Mouse (Mus musculus): ENCODE results near the gene Hes3. TPM values are rescaled to one million over a fixed set of nuclear protein-coding genes. Genes with fewer than 3 reads are reported as not detected.

Hes3 gene
- polyA plus RNA-seq, 1 experiment from 2014 or later, result not detected

DNA sequence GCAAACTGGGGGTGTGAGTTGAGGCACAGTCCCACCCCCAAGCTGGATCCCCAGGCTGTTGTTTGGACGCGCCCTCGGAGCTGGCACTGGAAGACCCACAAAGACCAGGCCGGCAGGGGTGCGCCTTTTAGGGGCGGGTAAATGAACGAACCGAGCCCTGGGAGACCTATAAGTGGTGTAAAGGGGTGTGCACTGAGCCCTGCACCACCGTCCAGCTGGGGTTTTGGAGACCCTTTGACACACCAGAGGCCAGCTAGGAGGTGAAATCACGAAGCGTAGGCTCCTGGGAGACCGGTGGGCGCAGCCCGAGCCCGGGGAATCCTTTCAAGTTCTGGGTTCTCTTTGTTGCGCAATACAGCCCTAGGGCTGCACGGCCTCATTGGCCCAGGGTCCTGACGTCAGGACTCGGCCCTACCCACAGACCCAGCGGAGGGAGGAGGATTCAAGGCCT, 16.8 kb downstream of the Hes3 start:
- WGBS, result 3% methylated on average over 20 of the region's 20 CpGs
- Histone ChIP-seq H3K4me2 (peak overlapping the region; percentile 99), H3K36me3 (0 out of 2 replicates have a peak, but pooled peaks cover 1% of the 10 kb centered on the region), H3K27me3 (peaks cover 20% of the 10 kb centered on the region), H3K9me3 (replicated peaks) (no peaks in the 10 kb centered on the region), H3K27ac (peak overlapping the region; percentile 90), H3K4me3 (replicated peaks) (peak overlapping the region; percentile 71), H3K4me1 (peaks cover 53% of the 10 kb centered on the region), H3K9ac (peak overlapping the region; percentile 68)
- peak; percentile 34; the same call in 1 of the 2 replicates for ATAC-seq (replicated peaks; ENCODE audit: low FRiP score)

DNA sequence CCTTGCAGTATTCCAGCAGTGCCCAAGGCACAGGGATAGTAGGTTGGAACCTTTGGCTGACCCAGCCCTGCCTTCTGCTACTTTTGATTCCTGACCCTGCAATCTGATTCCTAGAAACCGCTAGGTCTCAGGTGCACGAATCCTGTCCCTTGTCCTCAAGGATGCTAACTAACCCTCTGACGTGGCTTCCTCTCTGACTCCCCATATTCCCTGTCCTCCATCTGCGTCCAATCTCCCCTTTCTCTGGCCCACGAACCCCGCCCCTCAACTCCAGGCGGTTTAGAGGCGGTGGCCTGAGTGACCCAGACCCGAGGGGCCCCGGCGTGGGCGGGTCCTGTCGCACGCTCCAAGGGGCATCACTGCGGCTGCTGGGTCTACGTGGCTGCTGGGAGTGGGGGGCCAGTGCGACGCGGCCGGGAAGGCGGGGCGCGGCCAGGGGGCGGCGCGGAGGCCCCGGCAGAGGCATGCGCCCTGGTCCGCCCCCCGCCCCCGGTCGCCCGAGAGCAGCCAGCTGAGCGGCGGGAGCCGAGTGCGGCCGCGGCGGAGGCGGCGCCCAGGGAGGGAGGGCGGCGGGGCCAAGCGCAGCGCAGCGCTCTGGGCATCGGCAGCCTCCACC, 17.7 kb downstream of the Hes3 start, which contains the start of gene Gpr153:
TSS of gene Gpr153 (plus strand) at position 612 of the 616 bp plus-strand sequence.
- Histone ChIP-seq H3K4me3 (replicated peaks) (peak within 1 kb of the TSS; percentile 71), H3K4me2 (peak within 1 kb of the TSS; percentile 99), H3K4me1 (peaks cover 53% of the 10 kb centered on the region), H3K27me3 (peaks cover 16% of the 10 kb centered on the region), H3K36me3 (no peaks in the 10 kb centered on the region), H3K9ac (peak within 1 kb of the TSS; percentile 68), H3K9me3 (replicated peaks) (no peaks in the 10 kb centered on the region), H3K27ac (peak within 1 kb of the TSS; percentile 90)
- under 1% methylated on average over 48 of the region's 48 CpGs for WGBS
- ATAC-seq (replicated peaks; ENCODE audit: low FRiP score), result peak; percentile 79

DNA sequence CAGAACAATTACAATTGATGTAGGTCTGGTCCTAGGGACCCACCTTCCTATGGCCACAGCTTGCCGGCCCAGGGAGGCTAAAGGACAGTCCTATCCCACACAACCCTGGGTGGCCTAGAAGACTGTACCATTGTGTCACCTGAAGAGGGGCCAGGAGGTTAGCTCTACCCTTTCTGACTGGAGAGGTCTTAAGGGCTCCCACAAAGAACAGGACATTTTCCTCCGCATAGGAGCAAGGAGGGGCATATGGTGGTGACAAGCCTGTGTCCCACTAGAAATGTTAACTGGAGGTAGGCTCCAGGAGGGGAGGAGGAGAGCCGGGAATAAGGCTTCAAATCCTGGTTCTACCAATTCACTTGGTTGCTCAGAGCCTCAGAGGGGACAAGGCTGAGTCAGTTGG, 18.3 kb downstream of the Hes3 start:
- Histone ChIP-seq H3K4me1 (peaks cover 53% of the 10 kb centered on the region), H3K9ac (no peak overlapping the region), H3K4me3 (replicated peaks) (peak overlapping the region; percentile 71; the same call in 1 of the 2 replicates), H3K27me3 (peaks cover 16% of the 10 kb centered on the region), H3K4me2 (peak overlapping the region; percentile 99), H3K9me3 (replicated peaks) (no peaks in the 10 kb centered on the region), H3K36me3 (no peaks in the 10 kb centered on the region), H3K27ac (peak overlapping the region; percentile 90)
- ATAC-seq (replicated peaks; ENCODE audit: low FRiP score), result no peak
- WGBS, result 19% methylated on average over 3 of the region's 3 CpGs

DNA sequence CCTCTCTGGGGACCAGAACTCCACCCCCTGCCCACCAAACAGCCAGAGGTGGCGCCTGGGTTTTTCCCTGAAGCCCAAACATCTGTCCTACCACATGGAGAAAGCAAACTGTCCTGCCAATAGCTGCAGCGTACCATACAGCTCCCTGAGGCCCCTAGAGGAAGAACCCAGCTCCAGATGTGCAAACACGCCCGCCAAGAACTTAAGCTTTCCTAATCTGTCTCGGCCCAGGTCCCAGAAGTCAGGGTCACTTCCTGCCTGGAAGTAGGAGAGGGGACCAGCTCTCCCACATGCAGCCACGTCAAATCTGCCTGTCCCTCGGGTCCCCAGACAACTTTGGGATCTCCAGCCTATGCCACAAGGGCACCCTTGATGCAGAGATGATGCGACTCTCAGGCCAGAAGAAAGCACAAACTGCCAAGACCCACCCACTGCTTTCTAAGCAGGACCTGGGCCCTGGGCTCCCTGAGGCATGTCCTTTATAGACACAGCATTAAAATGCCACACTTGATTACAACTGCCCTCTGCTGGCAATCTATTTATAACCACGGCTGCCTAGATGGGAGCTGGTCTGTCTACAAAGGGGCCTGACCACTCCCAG, 18.9 kb downstream of the Hes3 start:
- Histone ChIP-seq H3K4me1 (peaks cover 56% of the 10 kb centered on the region), H3K4me3 (replicated peaks) (no peak overlapping the region), H3K27me3 (peaks cover 16% of the 10 kb centered on the region), H3K27ac (peak overlapping the region; percentile 90), H3K36me3 (no peaks in the 10 kb centered on the region), H3K9ac (no peak overlapping the region), H3K9me3 (replicated peaks) (no peaks in the 10 kb centered on the region), H3K4me2 (no peak overlapping the region)
- 23% methylated on average over 9 of the region's 9 CpGs for WGBS
- ATAC-seq (replicated peaks; ENCODE audit: low FRiP score), result 0 out of 2 replicates have a peak, but pooled peaks have one; percentile 9

DNA sequence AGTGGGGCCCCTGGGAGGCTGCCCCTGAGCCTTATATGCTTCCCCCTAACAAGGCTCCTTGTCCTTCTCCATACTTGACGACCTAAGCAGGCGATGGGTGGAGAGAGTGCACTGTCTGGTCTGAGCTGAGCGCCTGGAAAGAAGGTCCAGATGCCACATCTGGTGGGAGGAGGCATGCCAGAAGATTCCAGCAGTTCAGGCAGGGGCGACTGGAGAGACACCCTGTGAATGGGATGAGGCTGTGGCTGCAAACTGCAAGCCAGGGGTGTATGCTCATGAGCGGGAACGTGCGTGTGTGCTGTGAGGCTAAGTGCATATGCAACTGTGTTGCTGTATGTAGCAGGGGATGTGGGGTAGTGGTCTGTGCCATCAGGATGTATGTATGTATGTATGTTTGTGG, 19.5 kb downstream of the Hes3 start:
- ATAC-seq (replicated peaks; ENCODE audit: low FRiP score), result no peak
- 61% methylated on average over 7 of the region's 7 CpGs for WGBS
- Histone ChIP-seq H3K4me3 (replicated peaks) (no peak overlapping the region), H3K9me3 (replicated peaks) (no peaks in the 10 kb centered on the region), H3K9ac (no peak overlapping the region), H3K27me3 (peaks cover 16% of the 10 kb centered on the region), H3K4me2 (no peak overlapping the region), H3K36me3 (no peaks in the 10 kb centered on the region), H3K4me1 (peaks cover 59% of the 10 kb centered on the region), H3K27ac (peak overlapping the region; percentile 90)

DNA sequence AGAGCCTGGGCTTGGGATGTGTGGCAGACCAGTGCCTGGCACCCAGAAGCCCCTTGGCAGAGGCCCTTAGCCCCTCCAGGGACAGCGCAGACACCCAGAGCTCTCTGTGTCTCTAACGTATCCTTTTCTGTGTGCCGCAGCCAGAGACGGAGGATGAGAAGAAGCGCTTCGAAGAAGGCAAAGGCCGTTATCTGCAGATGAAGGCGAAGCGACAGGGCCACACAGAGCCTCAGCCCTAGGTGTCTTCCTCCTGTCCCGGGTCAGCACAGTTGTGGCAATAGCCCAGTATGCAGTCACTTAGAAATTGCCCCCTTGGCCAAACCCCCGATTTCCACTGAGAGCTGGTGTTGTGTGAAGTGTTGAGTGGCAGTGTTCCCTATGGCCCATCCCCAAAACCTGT, 20.1 kb downstream of the Hes3 start:
- 92% methylated on average over 11 of the region's 11 CpGs for WGBS

DNA sequence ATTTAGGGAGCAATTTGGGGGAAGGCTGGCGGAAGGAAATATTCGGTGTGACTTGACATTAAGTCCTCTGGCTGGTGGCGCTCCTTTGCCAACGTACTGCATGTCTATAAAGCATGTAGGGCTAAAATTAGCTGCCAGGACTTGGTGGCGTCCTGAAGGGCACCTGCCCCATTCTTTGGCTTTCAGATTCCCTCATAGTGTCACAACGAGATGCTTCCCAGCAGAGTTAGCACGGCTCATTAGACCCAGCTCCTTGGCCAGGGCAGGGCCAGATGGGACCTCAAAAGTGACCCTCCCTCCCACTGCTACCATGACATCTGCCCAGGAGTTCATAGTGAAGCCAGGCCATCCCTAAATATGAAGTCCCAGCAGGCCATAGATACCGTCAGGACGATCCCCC, 20.9 kb downstream of the Hes3 start:
- H3K9me3 ChIP-seq (replicated peaks), result no peaks in the 10 kb centered on the region
- H3K27ac ChIP-seq, result no peak overlapping the region
- no peaks in the 10 kb centered on the region for H3K36me3 ChIP-seq
- no peak overlapping the region for H3K4me3 ChIP-seq (replicated peaks)
- H3K4me1 ChIP-seq, result peaks cover 52% of the 10 kb centered on the region
- H3K9ac ChIP-seq, result no peak overlapping the region
- WGBS, result 74% methylated on average over 9 of the region's 9 CpGs
- H3K27me3 ChIP-seq, result peaks cover 9% of the 10 kb centered on the region
- ATAC-seq (replicated peaks; ENCODE audit: low FRiP score), result no peak
- H3K4me2 ChIP-seq, result no peak overlapping the region

More for the DNA sequence above, 20.1 kb downstream of the Hes3 start:
- Histone ChIP-seq H3K36me3 (no peaks in the 10 kb centered on the region), H3K4me2 (no peak overlapping the region), H3K27ac (no peak overlapping the region), H3K4me1 (peaks cover 54% of the 10 kb centered on the region), H3K9me3 (replicated peaks) (no peaks in the 10 kb centered on the region), H3K4me3 (replicated peaks) (no peak overlapping the region), H3K9ac (no peak overlapping the region), H3K27me3 (peaks cover 12% of the 10 kb centered on the region)
- ATAC-seq (replicated peaks; ENCODE audit: low FRiP score), result no peak

DNA sequence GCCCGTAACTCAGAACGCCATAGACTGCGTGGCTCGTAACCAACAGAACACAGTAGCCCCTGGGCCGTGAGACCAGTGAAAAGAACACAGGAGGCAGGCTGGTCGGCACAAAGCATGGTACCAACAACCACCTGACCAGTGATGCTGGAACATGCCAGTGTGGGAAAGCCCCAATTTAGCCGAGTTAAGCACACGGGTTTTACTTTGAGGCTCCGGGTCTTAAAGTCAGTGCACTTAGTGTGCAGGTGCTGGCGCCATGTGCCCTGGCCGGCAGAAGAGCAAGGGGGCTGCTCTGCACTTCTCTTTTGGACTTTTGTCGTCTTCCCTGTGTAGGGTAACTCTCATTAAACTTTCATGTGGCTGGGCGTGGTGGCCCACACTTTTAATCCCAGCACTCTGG, 21.5 kb downstream of the Hes3 start:
- no peaks in the 10 kb centered on the region for H3K36me3 ChIP-seq
- ATAC-seq (replicated peaks; ENCODE audit: low FRiP score), result no peak
- 90% methylated on average over 13 of the region's 13 CpGs for WGBS
- peaks cover 46% of the 10 kb centered on the region for H3K4me1 ChIP-seq
- no peak overlapping the region for H3K4me2 ChIP-seq
- H3K27ac ChIP-seq, result no peak overlapping the region
- H3K9ac ChIP-seq, result no peak overlapping the region
- H3K4me3 ChIP-seq (replicated peaks), result no peak overlapping the region
- H3K9me3 ChIP-seq (replicated peaks), result no peaks in the 10 kb centered on the region
- peaks cover 2% of the 10 kb centered on the region; the same call in 1 of the 2 replicates for H3K27me3 ChIP-seq

DNA sequence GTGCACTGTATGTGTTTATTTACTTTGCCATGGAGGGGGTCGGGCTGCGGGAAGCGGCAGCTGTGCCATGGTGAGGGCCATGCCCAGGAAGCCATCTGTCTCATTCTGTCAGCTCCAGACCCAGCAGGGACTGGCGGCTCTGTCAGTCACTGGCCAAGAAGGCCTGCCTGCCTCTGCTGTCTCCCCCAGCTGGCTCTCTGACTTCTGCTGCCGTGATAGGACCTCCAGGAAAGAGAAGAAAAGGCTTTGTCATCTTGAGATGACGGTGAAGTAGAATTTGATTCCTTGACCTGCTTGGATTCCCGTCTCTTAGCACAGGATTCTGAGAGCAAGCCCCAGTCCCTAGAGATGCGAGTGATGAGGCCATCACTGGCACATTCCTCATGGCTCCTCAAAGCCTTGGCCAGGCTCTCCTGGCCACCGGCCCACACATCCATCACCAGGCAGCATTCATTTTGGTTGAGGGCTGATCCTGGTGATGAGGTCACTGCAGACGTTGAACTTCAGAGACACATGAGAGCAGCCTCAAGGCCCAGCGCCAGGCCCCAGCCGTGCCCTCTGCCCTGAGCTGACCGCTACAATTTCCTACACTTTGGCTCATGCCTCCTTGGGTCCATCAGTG, 23.6 kb downstream of the Hes3 start:
- H3K36me3 ChIP-seq, result no peaks in the 10 kb centered on the region
- H3K4me1 ChIP-seq, result peaks cover 45% of the 10 kb centered on the region
- 65% methylated on average over 13 of the region's 13 CpGs for WGBS
- H3K27ac ChIP-seq, result no peak overlapping the region
- ATAC-seq (replicated peaks; ENCODE audit: low FRiP score), result no peak
- H3K9ac ChIP-seq, result no peak overlapping the region
- H3K9me3 ChIP-seq (replicated peaks), result no peaks in the 10 kb centered on the region
- H3K27me3 ChIP-seq, result no peaks in the 10 kb centered on the region
- H3K4me2 ChIP-seq, result no peak overlapping the region
- no peak overlapping the region for H3K4me3 ChIP-seq (replicated peaks)

DNA sequence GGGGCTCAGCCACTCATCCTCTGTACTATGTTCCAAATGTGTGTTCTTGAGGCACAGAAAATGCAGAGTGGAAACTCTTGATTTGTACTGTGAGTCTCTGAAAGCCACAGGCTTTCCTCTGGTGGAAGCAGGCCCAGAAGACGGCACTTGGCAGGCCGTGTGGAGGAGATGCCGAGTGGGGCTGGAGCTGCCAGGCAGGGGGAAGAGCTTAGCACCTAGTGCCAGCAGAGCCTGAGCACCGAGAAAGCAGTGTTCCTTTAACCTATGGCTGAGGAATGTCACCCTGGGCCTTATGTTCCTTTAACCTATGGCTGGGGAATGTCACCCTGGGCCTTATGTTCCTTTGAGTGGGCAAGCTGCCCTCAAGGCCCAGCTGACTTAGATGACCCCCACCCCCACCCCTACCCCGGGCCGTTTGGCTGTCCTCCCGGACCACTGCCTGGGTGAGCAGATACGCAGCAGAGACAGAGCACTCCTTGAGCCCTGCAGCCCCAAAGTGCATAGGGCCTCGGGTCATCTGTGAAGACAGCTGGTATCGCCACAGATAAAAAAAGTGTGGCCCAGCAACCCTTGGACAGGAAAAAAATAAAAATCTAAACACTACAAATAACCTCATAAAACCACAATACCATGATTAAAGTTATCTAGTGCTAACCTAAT, 25.1 kb downstream of the Hes3 start:
- no peak overlapping the region for H3K27ac ChIP-seq
- H3K27me3 ChIP-seq, result no peaks in the 10 kb centered on the region
- H3K4me3 ChIP-seq (replicated peaks), result no peak overlapping the region
- whole genome bisulfite sequencing, result 52% methylated on average over 10 of the region's 10 CpGs
- H3K9me3 ChIP-seq (replicated peaks), result no peaks in the 10 kb centered on the region
- no peak overlapping the region for H3K4me2 ChIP-seq
- no peaks in the 10 kb centered on the region for H3K36me3 ChIP-seq
- no peak overlapping the region for H3K9ac ChIP-seq
- H3K4me1 ChIP-seq, result peaks cover 45% of the 10 kb centered on the region
- no peak for ATAC-seq (replicated peaks; ENCODE audit: low FRiP score)

DNA sequence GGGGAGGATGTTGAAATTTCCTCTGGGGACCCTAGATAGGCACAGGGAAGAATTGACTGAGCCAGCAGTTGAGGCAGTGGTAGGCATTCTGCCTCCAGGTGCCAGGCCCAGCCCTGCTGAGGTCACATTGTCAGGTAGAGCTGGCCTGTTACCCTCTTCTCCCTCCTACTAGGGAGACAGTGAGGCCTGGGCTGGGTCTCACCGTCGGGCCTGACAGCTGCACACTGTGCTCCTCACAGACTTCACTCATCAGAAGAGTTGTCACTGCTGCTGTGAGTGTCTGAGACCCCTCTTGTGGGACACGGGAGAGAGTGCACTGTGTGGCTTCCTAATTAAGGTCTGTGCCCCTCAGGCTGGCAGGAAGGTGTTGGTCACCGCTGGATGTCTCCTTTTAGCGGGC, 25.7 kb downstream of the Hes3 start:
- no peak overlapping the region for H3K9ac ChIP-seq
- WGBS, result 58% methylated on average over 5 of the region's 5 CpGs

More for the DNA sequence above, 25.7 kb downstream of the Hes3 start:
- no peaks in the 10 kb centered on the region for H3K9me3 ChIP-seq (replicated peaks)
- ATAC-seq (replicated peaks; ENCODE audit: low FRiP score), result no peak
- H3K4me3 ChIP-seq (replicated peaks), result no peak overlapping the region
- no peaks in the 10 kb centered on the region for H3K36me3 ChIP-seq
- peaks cover 46% of the 10 kb centered on the region for H3K4me1 ChIP-seq
- no peak overlapping the region for H3K4me2 ChIP-seq
- H3K27me3 ChIP-seq, result no peaks in the 10 kb centered on the region
- no peak overlapping the region for H3K27ac ChIP-seq

All from kidney, embryonic 15.5 days (tissue).